Mouse (Mus musculus): ENCODE measurements at regions not wholly inside any gene's neighbourhood (a gene's known extent, or its start where the extent isn't known, plus 50 kb on each side); places are given as distances from the start of the nearest gene placed in this dataset.
A peak's percentile ranks its signal among the peaks of the same experiment; 100 is the strongest.

- Histone ChIP-seq H3K36me3 (no peaks in the 10 kb centered on the region), H3K4me1 (replicated peaks) (no peaks in the 10 kb centered on the region), H3K9me3 (no peaks in the 10 kb centered on the region), H3K27me3 (no peaks in the 10 kb centered on the region), H3K27ac (replicated peaks) (no peak overlapping the region), H3K4me2 (no peak overlapping the region), H3K9ac (no peak overlapping the region), H3K4me3 (no peak overlapping the region)
- ATAC-seq (ENCODE audit: low read depth) = no peak
- WGBS = 52% methylated on average over 3 of the region's 3 CpGs
Measured at GRCm38 (mm10) chr10:100792166-100792565, 201.9 kb downstream of the 1700017N19Rik start.

GRCm38 (mm10) chr10:100792569-100792968 lies 202.3 kb downstream of the 1700017N19Rik start:
- H3K9me3 ChIP-seq = no peaks in the 10 kb centered on the region
- no peaks in the 10 kb centered on the region for H3K27me3 ChIP-seq
- no peaks in the 10 kb centered on the region for H3K36me3 ChIP-seq
- 37% methylated on average over 4 of the region's 4 CpGs for WGBS
- no peaks in the 10 kb centered on the region for H3K4me1 ChIP-seq (replicated peaks)
- no peak overlapping the region for H3K9ac ChIP-seq
- no peak overlapping the region for H3K4me3 ChIP-seq
- no peak overlapping the region for H3K4me2 ChIP-seq
- ATAC-seq (ENCODE audit: low read depth) = no peak
- H3K27ac ChIP-seq (replicated peaks) = no peak overlapping the region

- H3K9me3 ChIP-seq = no peaks in the 10 kb centered on the region
- no peak overlapping the region for H3K4me3 ChIP-seq
- no peak for ATAC-seq (ENCODE audit: low read depth)
- no peaks in the 10 kb centered on the region for H3K36me3 ChIP-seq
- no peak overlapping the region for H3K27ac ChIP-seq (replicated peaks)
- no peaks in the 10 kb centered on the region for H3K4me1 ChIP-seq (replicated peaks)
- no peaks in the 10 kb centered on the region for H3K27me3 ChIP-seq
- no peak overlapping the region for H3K9ac ChIP-seq
- 61% methylated on average over 6 of the region's 6 CpGs for WGBS
- H3K4me2 ChIP-seq = no peak overlapping the region
Measured at GRCm38 (mm10) chr10:100795215-100795972, 205.1 kb downstream of the 1700017N19Rik start.

GRCm38 (mm10) chr10:100811639-100812038 lies 221.4 kb downstream of the 1700017N19Rik start:
- 74% methylated on average over 2 of the region's 2 CpGs for WGBS
- no peak for ATAC-seq (ENCODE audit: low read depth)
- Histone ChIP-seq H3K4me1 (replicated peaks) (no peaks in the 10 kb centered on the region), H3K27ac (replicated peaks) (no peak overlapping the region), H3K9me3 (no peaks in the 10 kb centered on the region), H3K9ac (no peak overlapping the region), H3K4me2 (no peak overlapping the region), H3K27me3 (no peaks in the 10 kb centered on the region), H3K36me3 (no peaks in the 10 kb centered on the region), H3K4me3 (no peak overlapping the region)

GRCm38 (mm10) chr10:100834794-100835193 lies 244.5 kb downstream of the 1700017N19Rik start:
- 73% methylated on average over 4 of the region's 4 CpGs for WGBS
- no peak overlapping the region for H3K9ac ChIP-seq
- H3K4me3 ChIP-seq = no peak overlapping the region
- no peaks in the 10 kb centered on the region for H3K27me3 ChIP-seq
- no peak overlapping the region for H3K4me2 ChIP-seq
- H3K9me3 ChIP-seq = no peaks in the 10 kb centered on the region
- ATAC-seq (ENCODE audit: low read depth) = no peak
- H3K36me3 ChIP-seq = no peaks in the 10 kb centered on the region
- H3K4me1 ChIP-seq (replicated peaks) = no peaks in the 10 kb centered on the region
- H3K27ac ChIP-seq (replicated peaks) = no peak overlapping the region

- H3K36me3 ChIP-seq = no peaks in the 10 kb centered on the region
- no peaks in the 10 kb centered on the region for H3K9me3 ChIP-seq
- no peak overlapping the region for H3K4me3 ChIP-seq
- H3K27ac ChIP-seq (replicated peaks) = no peak overlapping the region
- no peaks in the 10 kb centered on the region for H3K4me1 ChIP-seq (replicated peaks)
- no peak for ATAC-seq (ENCODE audit: low read depth)
- H3K9ac ChIP-seq = no peak overlapping the region
- no peaks in the 10 kb centered on the region for H3K27me3 ChIP-seq
- H3K4me2 ChIP-seq = no peak overlapping the region
Measured at GRCm38 (mm10) chr10:100853213-100853612, 262.9 kb downstream of the 1700017N19Rik start.

- WGBS = 72% methylated on average over 3 of the region's 3 CpGs
- Histone ChIP-seq H3K9ac (no peak overlapping the region), H3K4me1 (replicated peaks) (no peaks in the 10 kb centered on the region), H3K27me3 (no peaks in the 10 kb centered on the region), H3K4me3 (no peak overlapping the region), H3K36me3 (no peaks in the 10 kb centered on the region), H3K9me3 (no peaks in the 10 kb centered on the region), H3K27ac (replicated peaks) (no peak overlapping the region), H3K4me2 (no peak overlapping the region)
- ATAC-seq (ENCODE audit: low read depth) = peak; percentile 47; the same call in 1 of the 2 replicates
Measured at GRCm38 (mm10) chr10:100856509-100856908, 266.2 kb downstream of the 1700017N19Rik start.

- ATAC-seq (ENCODE audit: low read depth) = peak; percentile 92
Measured at GRCm38 (mm10) chr10:100865501-100866181, 275.4 kb downstream of the 1700017N19Rik start.

GRCm38 (mm10) chr10:100868360-100868916 lies 278.2 kb downstream of the 1700017N19Rik start:
- Histone ChIP-seq H3K9ac (no peak overlapping the region), H3K4me3 (no peak overlapping the region), H3K9me3 (no peaks in the 10 kb centered on the region), H3K4me2 (no peak overlapping the region), H3K4me1 (replicated peaks) (peaks cover 4% of the 10 kb centered on the region; the same call in 1 of the 2 replicates), H3K36me3 (no peaks in the 10 kb centered on the region), H3K27me3 (no peaks in the 10 kb centered on the region), H3K27ac (replicated peaks) (no peak overlapping the region)
- WGBS = 54% methylated on average over 3 of the region's 3 CpGs
- no peak for ATAC-seq (ENCODE audit: low read depth)

More at GRCm38 (mm10) chr10:100865501-100866181, 275.4 kb downstream of the 1700017N19Rik start:
- Histone ChIP-seq H3K9ac (no peak overlapping the region), H3K4me2 (peak overlapping the region; percentile 9; the same call in 1 of the 2 replicates), H3K9me3 (no peaks in the 10 kb centered on the region), H3K27ac (replicated peaks) (no peak overlapping the region; the same call in 1 of the 2 replicates), H3K4me1 (replicated peaks) (peaks cover 4% of the 10 kb centered on the region; the same call in 1 of the 2 replicates), H3K27me3 (no peaks in the 10 kb centered on the region), H3K36me3 (no peaks in the 10 kb centered on the region), H3K4me3 (no peak overlapping the region)
- WGBS = 14% methylated on average over 6 of the region's 6 CpGs

- no peaks in the 10 kb centered on the region for H3K9me3 ChIP-seq
- no peak overlapping the region for H3K27ac ChIP-seq (replicated peaks)
- WGBS = 81% methylated on average over 2 of the region's 2 CpGs
- no peaks in the 10 kb centered on the region for H3K36me3 ChIP-seq
- H3K4me1 ChIP-seq (replicated peaks) = no peaks in the 10 kb centered on the region; the same call in 1 of the 2 replicates
- ATAC-seq (ENCODE audit: low read depth) = no peak
- H3K4me2 ChIP-seq = no peak overlapping the region
- H3K4me3 ChIP-seq = no peak overlapping the region
- no peaks in the 10 kb centered on the region for H3K27me3 ChIP-seq
- H3K9ac ChIP-seq = no peak overlapping the region
Measured at GRCm38 (mm10) chr10:100882584-100882983, 292.3 kb downstream of the 1700017N19Rik start.

GRCm38 (mm10) chr10:100922976-100923375 lies 332.7 kb downstream of the 1700017N19Rik start:
- Histone ChIP-seq H3K9ac (no peak overlapping the region), H3K4me1 (replicated peaks) (no peaks in the 10 kb centered on the region), H3K36me3 (no peaks in the 10 kb centered on the region), H3K27me3 (no peaks in the 10 kb centered on the region), H3K9me3 (no peaks in the 10 kb centered on the region), H3K27ac (replicated peaks) (no peak overlapping the region), H3K4me3 (no peak overlapping the region), H3K4me2 (no peak overlapping the region)
- WGBS = 86% methylated on average over 2 of the region's 2 CpGs
- ATAC-seq (ENCODE audit: low read depth) = no peak

- 71% methylated on average over 3 of the region's 3 CpGs for WGBS
- H3K9ac ChIP-seq = no peak overlapping the region
- no peaks in the 10 kb centered on the region for H3K27me3 ChIP-seq
- no peak overlapping the region for H3K4me2 ChIP-seq
- H3K4me1 ChIP-seq (replicated peaks) = no peaks in the 10 kb centered on the region
- H3K9me3 ChIP-seq = no peaks in the 10 kb centered on the region
- H3K36me3 ChIP-seq = no peaks in the 10 kb centered on the region
- no peak overlapping the region for H3K27ac ChIP-seq (replicated peaks)
- no peak for ATAC-seq (ENCODE audit: low read depth)
- no peak overlapping the region for H3K4me3 ChIP-seq
Measured at GRCm38 (mm10) chr10:100927086-100927485, 336.8 kb downstream of the 1700017N19Rik start.
